Mouse (Mus musculus) intestine, postnatal 0 days (tissue): Measurements from ENCODE around the gene Tmem132c. TPM values are rescaled to one million over a fixed set of nuclear protein-coding genes. Genes with fewer than 3 reads are reported as not detected.

ENCODE experiments used
- ATAC-seq: fragments of 200-750 bp; cut with Nextera tagmentation; 2 replicates; pipeline ENCODE4 v1.8.0; 2017; ENCODE audit warnings: mild to moderate bottlenecking, moderate TSS enrichment, moderate library complexity
- H3K27ac ChIP-seq: fragments of 300-500 bp; sonication (generic); 2 replicates; pipeline ENCODE4 v1.5.1; 2014; ENCODE audit warnings: mild to moderate bottlenecking, low read depth, low read length, moderate library complexity
- H3K27me3 ChIP-seq: fragments of 300-500 bp; sonication (generic); replicated peaks from 2 replicates; pipeline ENCODE4 v1.6.1; 2014; ENCODE audit warnings: low read length, mixed read lengths; ENCODE audit not compliant: control insufficient read depth, insufficient read depth
- H3K36me3 ChIP-seq: fragments of 300-500 bp; sonication (generic); 2 replicates; pipeline ENCODE4 v1.6.1; 2014; ENCODE audit warnings: mild to moderate bottlenecking, moderate library complexity; ENCODE audit not compliant: control insufficient read depth, insufficient read depth
- H3K4me1 ChIP-seq: fragments of 300-500 bp; sonication (generic); replicated peaks from 2 replicates; pipeline ENCODE4 v1.6.1; 2014; ENCODE audit warnings: antibody characterized with exemption, low read length, mixed read lengths; ENCODE audit not compliant: control insufficient read depth, insufficient read depth
- H3K4me2 ChIP-seq: fragments of 300-500 bp; sonication (generic); replicated peaks from 2 replicates; pipeline ENCODE4 v1.6.1; 2014; ENCODE audit warnings: low read depth, mild to moderate bottlenecking, moderate library complexity
- H3K4me3 ChIP-seq: fragments of 300-500 bp; sonication (generic); 2 replicates; pipeline ENCODE4 v1.5.1; 2014; ENCODE audit warnings: low read depth, low read length
- H3K9ac ChIP-seq: fragments of 300-500 bp; sonication (generic); 2 replicates; pipeline ENCODE4 v1.6.1; 2014; ENCODE audit warnings: mild to moderate bottlenecking, low read depth, low read length
- H3K9me3 ChIP-seq: fragments of 300-500 bp; sonication (generic); 2 replicates; pipeline ENCODE4 v1.6.1; 2016; ENCODE audit warnings: mixed run types; ENCODE audit not compliant: control insufficient read depth
- CTCF ChIP-seq: sonication (generic); IDR thresholded peaks from 2 replicates; pipeline ENCODE4 v1.5.1; 2016; ENCODE audit warnings: low read depth, mild to moderate bottlenecking, control low read depth, antibody characterized with exemption, moderate library complexity
- WGBS: fragments of 180-500 bp; shearing (Covaris S2); extraction: QIAGEN DNeasy Blood & Tissue Kit; methylation state at CpG from one replicate; pipeline ENCODE4 v1.1.7; 2014; 5-methylcytosine and 5-hydroxymethylcytosine counted together
- polyA plus RNA-seq: library from polyadenylated mRNA; unstranded; fragments of >200 nt; fragmentation: Nextera tagmentation; extraction: Ambion mirVana; gene quantifications from 2 replicates; pipeline ENCODE4 v1.2.1, GENCODE M21; 2015

Tmem132c gene
- polyA plus RNA-seq, 1 experiment from 2014 or later, result 0.18 TPM

DNA sequence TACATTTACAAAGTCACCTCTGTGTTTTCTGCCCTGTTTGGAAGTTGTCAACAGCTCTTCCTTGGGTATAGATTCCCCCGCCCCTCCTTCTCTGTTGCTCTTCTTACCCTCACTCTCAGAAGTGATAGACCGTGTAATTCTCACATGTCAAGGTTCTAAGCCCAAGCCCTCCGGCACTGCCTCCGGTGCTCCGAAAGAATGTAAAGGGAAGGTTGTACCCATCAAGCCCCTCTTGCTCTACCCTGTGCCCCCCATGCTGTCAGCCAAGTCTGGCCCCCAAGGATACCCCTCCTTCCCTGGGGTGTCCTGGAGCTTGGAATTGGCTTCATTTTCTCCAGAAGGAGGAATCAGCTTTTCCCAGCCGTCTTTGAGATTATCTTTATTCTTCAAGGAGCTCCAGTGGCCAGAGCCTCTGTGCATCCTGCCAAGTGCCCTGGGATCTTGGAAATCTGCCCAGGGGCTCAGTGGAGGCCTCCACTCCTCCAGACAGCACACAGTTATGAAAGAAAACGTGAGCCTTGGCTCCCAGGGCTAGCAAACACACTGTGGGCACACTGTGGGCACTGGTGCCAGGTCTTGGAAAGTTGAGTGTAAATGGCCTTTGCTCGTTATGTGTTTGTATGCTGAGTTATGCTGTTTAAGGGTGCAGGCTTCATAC is 59.1 kb downstream of the Tmem132c start:
- Histone ChIP-seq H3K9me3 (no peaks in the 10 kb centered on the region), H3K27me3 (no peaks in the 10 kb centered on the region), H3K4me3 (no peak overlapping the region), H3K4me1 (no peaks in the 10 kb centered on the region), H3K9ac (no peak overlapping the region), H3K36me3 (no peaks in the 10 kb centered on the region), H3K27ac (no peak overlapping the region), H3K4me2 (no peak overlapping the region)
- no peak for ATAC-seq
- TF ChIP-seq CTCF, result no peak
- WGBS, result 67% methylated on average over 8 of the region's 8 CpGs

DNA sequence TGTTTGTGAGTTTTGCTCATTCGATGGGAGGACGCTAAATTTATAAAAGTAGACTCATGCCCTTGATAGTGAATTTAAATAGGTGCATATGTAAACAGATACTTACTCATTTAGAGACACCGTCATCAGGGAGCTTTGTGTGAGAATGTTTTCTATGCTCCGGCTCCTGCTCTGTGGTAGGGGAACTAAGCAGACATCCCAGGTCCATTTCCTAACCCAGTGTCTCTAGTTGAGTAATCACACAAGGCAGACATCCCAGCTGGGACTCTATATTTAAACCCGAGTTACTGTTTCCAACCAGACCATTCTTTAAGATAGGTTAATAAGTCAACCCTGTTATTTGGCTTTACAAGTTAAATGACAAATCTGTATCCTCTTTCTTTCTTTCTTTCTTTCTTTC is 63.7 kb downstream of the Tmem132c start:
- no peaks in the 10 kb centered on the region for H3K36me3 ChIP-seq
- no peaks in the 10 kb centered on the region for H3K4me1 ChIP-seq
- H3K27me3 ChIP-seq, result no peaks in the 10 kb centered on the region
- H3K9me3 ChIP-seq, result no peaks in the 10 kb centered on the region
- no peak overlapping the region for H3K4me2 ChIP-seq
- no peak for TF ChIP-seq CTCF
- no peak overlapping the region for H3K9ac ChIP-seq
- ATAC-seq, result no peak
- WGBS, result 69% methylated on average over 5 of the region's 5 CpGs
- H3K27ac ChIP-seq, result no peak overlapping the region
- H3K4me3 ChIP-seq, result no peak overlapping the region

DNA sequence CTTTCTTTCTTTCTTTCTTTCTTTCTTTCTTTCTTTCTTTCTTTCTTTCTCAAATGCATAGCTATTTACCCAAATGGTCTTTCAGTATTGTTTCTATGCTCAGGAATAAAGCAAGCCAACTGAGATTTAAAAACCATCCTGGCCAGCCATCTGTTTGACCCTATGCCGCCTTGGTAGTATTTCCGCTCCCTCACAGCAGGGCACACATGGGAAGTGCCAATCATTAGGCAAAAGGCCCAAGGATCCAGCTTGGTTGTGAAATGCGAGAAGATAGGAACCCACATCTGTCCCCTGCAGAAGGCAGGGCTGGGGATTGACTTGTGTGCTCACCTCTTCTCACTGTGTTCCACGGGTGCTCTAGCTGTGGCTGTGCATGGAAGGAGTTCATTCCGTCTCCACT is 64.1 kb downstream of the Tmem132c start:
- H3K27me3 ChIP-seq, result no peaks in the 10 kb centered on the region
- 70% methylated on average over 5 of the region's 5 CpGs for WGBS
- no peak overlapping the region for H3K27ac ChIP-seq
- H3K4me2 ChIP-seq, result no peak overlapping the region
- no peak overlapping the region for H3K9ac ChIP-seq
- no peaks in the 10 kb centered on the region for H3K4me1 ChIP-seq
- no peaks in the 10 kb centered on the region for H3K36me3 ChIP-seq
- no peaks in the 10 kb centered on the region for H3K9me3 ChIP-seq
- no peak for ATAC-seq
- no peak for TF ChIP-seq CTCF
- H3K4me3 ChIP-seq, result no peak overlapping the region

DNA sequence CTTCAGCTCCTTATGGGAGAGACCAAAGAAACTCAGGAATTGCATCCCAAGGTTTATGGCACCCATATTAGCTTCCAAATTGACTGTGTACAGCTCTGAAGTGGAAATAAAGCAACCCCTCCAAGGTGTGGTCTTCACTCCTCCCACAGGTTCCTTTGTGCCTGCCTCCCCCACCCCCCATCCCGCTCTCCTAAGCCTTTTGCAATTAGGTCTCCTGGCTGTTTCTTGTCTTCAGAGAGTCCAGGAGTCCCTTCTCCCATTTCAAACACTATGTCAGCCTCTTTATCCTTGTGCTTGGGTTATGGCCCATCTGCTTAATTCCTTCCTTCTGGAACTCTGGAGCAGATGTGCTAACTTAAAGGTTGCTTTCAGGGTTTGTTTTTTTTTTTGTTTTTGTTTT is 65.1 kb downstream of the Tmem132c start:
- no peak for ATAC-seq
- TF ChIP-seq CTCF, result no peak
- Histone ChIP-seq H3K36me3 (no peaks in the 10 kb centered on the region), H3K4me3 (no peak overlapping the region), H3K4me1 (no peaks in the 10 kb centered on the region), H3K27me3 (no peaks in the 10 kb centered on the region), H3K27ac (no peak overlapping the region), H3K4me2 (no peak overlapping the region), H3K9ac (no peak overlapping the region), H3K9me3 (no peaks in the 10 kb centered on the region)
- 18% methylated on average over 1 of the region's 1 CpGs for WGBS

DNA sequence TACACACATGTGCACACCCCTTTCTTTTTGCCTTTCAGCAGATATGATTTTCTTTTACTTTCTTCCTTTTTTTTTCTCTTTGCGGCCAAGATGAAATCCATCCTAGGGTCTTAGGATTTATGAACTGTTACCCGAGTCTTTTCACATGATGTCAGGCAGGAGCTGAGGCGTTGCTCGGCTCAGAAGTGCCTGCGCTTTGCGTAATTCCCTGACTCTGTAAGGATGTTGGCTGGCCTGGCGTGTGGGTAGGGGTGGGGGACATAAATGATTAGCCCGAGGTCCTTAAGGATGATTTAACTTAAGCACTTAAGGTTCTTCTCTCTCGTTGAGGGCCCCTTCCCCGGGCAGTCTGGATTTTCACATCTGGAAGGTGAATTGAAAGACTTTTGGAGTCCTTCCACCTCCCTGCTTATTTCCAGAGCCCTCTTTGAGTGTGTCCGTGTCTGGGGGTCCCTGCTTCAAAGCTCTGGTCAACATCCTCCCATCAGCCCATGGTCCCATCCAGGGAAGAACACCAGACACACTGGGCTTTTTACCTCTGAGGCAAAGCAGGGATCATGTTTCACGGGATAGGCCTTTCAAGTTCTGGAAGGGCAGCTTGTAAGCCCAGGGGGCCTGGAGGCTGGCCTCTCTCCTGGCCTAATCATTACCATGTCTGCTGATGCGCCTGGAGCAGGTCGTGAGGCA is 68.9 kb downstream of the Tmem132c start:
- ATAC-seq, result no peak
- no peak overlapping the region for H3K9ac ChIP-seq
- no peak overlapping the region for H3K27ac ChIP-seq
- no peaks in the 10 kb centered on the region for H3K4me1 ChIP-seq
- no peaks in the 10 kb centered on the region for H3K27me3 ChIP-seq
- no peaks in the 10 kb centered on the region for H3K36me3 ChIP-seq
- no peaks in the 10 kb centered on the region for H3K9me3 ChIP-seq
- TF ChIP-seq CTCF, result no peak
- 39% methylated on average over 14 of the region's 14 CpGs for WGBS
- no peak overlapping the region for H3K4me3 ChIP-seq
- no peak overlapping the region for H3K4me2 ChIP-seq

DNA sequence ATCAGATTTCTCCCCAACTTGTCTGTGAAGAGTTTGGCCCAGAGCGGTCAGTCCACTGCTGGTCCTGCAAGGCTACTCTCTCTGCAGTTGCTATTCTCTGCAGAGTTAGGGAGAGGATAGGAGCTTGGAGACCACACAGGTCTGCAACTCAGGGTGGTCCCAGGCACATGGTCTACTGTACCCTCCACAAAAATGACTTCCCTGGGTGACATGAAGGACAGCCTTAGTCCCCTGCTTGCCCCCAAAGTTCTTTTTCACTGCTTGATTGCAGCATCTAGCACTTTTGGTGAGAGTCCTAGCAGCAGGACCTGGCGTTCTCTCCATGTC is 69.4 kb downstream of the Tmem132c start:
- 66% methylated on average over 2 of the region's 2 CpGs for WGBS
- no peak for TF ChIP-seq CTCF

DNA sequence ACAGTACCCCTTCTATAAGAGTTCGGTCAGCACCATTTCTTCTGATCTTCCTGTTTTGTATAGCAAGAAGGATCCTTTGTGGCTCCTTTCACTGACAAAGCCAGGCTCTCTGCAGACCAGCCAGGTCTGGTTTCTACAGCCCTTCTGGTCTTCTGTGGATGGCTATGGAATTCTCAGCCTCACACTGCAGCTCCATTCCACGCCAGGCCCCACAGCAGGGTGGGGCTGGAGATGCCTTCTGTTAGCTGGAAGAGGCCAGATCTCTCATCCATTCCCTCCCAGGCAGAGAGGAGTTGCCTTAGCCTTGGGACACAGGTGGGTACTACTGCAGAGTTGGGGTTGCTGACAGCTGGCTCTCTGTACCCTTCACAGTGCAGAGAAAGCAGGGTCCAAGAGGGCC is 72.0 kb downstream of the Tmem132c start:
- H3K4me3 ChIP-seq, result no peak overlapping the region
- no peaks in the 10 kb centered on the region for H3K4me1 ChIP-seq
- no peak for ATAC-seq
- TF ChIP-seq CTCF, result no peak
- WGBS, result 78% methylated on average over 2 of the region's 2 CpGs
- no peak overlapping the region for H3K4me2 ChIP-seq
- no peaks in the 10 kb centered on the region for H3K27me3 ChIP-seq
- H3K36me3 ChIP-seq, result no peaks in the 10 kb centered on the region
- H3K9me3 ChIP-seq, result no peaks in the 10 kb centered on the region
- no peak overlapping the region for H3K9ac ChIP-seq
- H3K27ac ChIP-seq, result no peak overlapping the region

More for the DNA sequence above, 69.4 kb downstream of the Tmem132c start:
- ATAC-seq, result no peak
- Histone ChIP-seq H3K36me3 (no peaks in the 10 kb centered on the region), H3K9me3 (no peaks in the 10 kb centered on the region), H3K4me2 (no peak overlapping the region), H3K27me3 (no peaks in the 10 kb centered on the region), H3K9ac (no peak overlapping the region), H3K4me1 (no peaks in the 10 kb centered on the region), H3K4me3 (no peak overlapping the region), H3K27ac (no peak overlapping the region)
